Mouse (Mus musculus) kidney, postnatal 25 days (tissue): Measurements from ENCODE around the gene Kantr.
"Not testable (repeated sequence)": the region's sequence is repeated elsewhere in the genome, so short reads cannot be mapped to it uniquely, and the experiment has no call there.

Experiments
- DNase-seq, 2 experiments: peaks; one replicate each; pipeline ENCODE4 v3.0.0; 2021; ENCODE audit warnings: mixed read lengths in 2 of 2

Gene Kantr

GRCm38 (mm10) chrX:152326996-152327688, at the start of gene Kantr:
TSS of gene Kantr (minus strand) at chrX:152327495.
- peak; percentile 81 to 92 for DNase-seq

- DNase-seq, result peak; percentile 14 to 60
Measured at GRCm38 (mm10) chrX:152368397-152369273, 41.3 kb upstream of the Kantr start, which contains the start of gene Gpr173. TSS of gene Gpr173 (minus strand) at chrX:152368704.

- no peak for DNase-seq
Measured at GRCm38 (mm10) chrX:152368054-152368396, 40.7 kb upstream of the Kantr start.

GRCm38 (mm10) chrX:152366418-152366817, 39.1 kb upstream of the Kantr start:
- DNase-seq, result no peak

- peak; percentile 21 to 43 for DNase-seq
Measured at GRCm38 (mm10) chrX:152352553-152353153, 25.4 kb upstream of the Kantr start.

GRCm38 (mm10) chrX:152347041-152347440, 19.7 kb upstream of the Kantr start:
- DNase-seq, result no peak

GRCm38 (mm10) chrX:152346587-152346986, 19.3 kb upstream of the Kantr start:
- no peak for DNase-seq

- DNase-seq, result no peak
Measured at GRCm38 (mm10) chrX:152342903-152343302, 15.6 kb upstream of the Kantr start.

GRCm38 (mm10) chrX:152342358-152342901, 15.1 kb upstream of the Kantr start, which contains the start of gene Tspyl2:
TSS of gene Tspyl2 (minus strand) at chrX:152342425.
- DNase-seq, result peak; percentile 91 to 97

GRCm38 (mm10) chrX:152341496-152341895, 14.2 kb upstream of the Kantr start:
- DNase-seq, result no peak

- peak; percentile 93 to 96 for DNase-seq
Measured at GRCm38 (mm10) chrX:152336546-152337332, 9.4 kb upstream of the Kantr start.

GRCm38 (mm10) chrX:152336123-152336522, 8.8 kb upstream of the Kantr start:
- not testable (repeated sequence) for DNase-seq

- not testable (repeated sequence) for DNase-seq
Measured at GRCm38 (mm10) chrX:152329400-152329799, 2.1 kb upstream of the Kantr start.

- DNase-seq, result no peak
Measured at GRCm38 (mm10) chrX:152327689-152328052, 376 bp upstream of the Kantr start.

GRCm38 (mm10) chrX:152323584-152323983, 3.7 kb downstream of the Kantr start:
- DNase-seq, result peak in 1 of 2 experiments; percentile 10

- no peak for DNase-seq
Measured at GRCm38 (mm10) chrX:152322776-152323175, 4.5 kb downstream of the Kantr start.

GRCm38 (mm10) chrX:152320535-152320934, 6.8 kb downstream of the Kantr start:
- DNase-seq, result no peak

- DNase-seq, result peak in 1 of 2 experiments; percentile 17
Measured at GRCm38 (mm10) chrX:152307942-152308341, 19.4 kb downstream of the Kantr start.

- no peak for DNase-seq
Measured at GRCm38 (mm10) chrX:152307371-152307770, 19.9 kb downstream of the Kantr start.

- no peak for DNase-seq
Measured at GRCm38 (mm10) chrX:152306224-152306623, 21.1 kb downstream of the Kantr start.

GRCm38 (mm10) chrX:152287026-152287425, 40.3 kb downstream of the Kantr start:
- not testable (repeated sequence) for DNase-seq

GRCm38 (mm10) chrX:152284746-152285145, 42.5 kb downstream of the Kantr start:
- DNase-seq, result no peak
